Mouse (Mus musculus) heart, embryonic 11.5 days (tissue): ENCODE data around the gene Nfyb. TPM values are rescaled to one million over a fixed set of nuclear protein-coding genes. Genes with fewer than 3 reads are reported as not detected.
A peak's percentile ranks its signal among the peaks of the same experiment; 100 is the strongest.

Experiments
- ATAC-seq: fragments of 200-750 bp; cut with Nextera tagmentation; replicated peaks from 2 replicates; pipeline ENCODE4 v1.8.0; 2017; ENCODE audit warnings: moderate library complexity; ENCODE audit not compliant: insufficient number of reproducible peaks, low FRiP score, low TSS enrichment
- H3K27ac ChIP-seq: fragments of 300-500 bp; sonication (generic); 2 replicates; pipeline ENCODE4 v1.5.1; 2014; ENCODE audit warnings: mild to moderate bottlenecking, low read depth, low read length
- H3K27me3 ChIP-seq: fragments of 300-500 bp; sonication (generic); 2 replicates; pipeline ENCODE4 v1.6.1; 2014; ENCODE audit warnings: mild to moderate bottlenecking, low read length, mixed read lengths; ENCODE audit not compliant: control insufficient read depth, insufficient read depth
- H3K36me3 ChIP-seq: fragments of 300-500 bp; sonication (generic); 2 replicates; pipeline ENCODE4 v1.6.1; 2014; ENCODE audit warnings: mild to moderate bottlenecking, low read length, moderate library complexity, mixed read lengths; ENCODE audit not compliant: control insufficient read depth, insufficient read depth
- H3K4me1 ChIP-seq: fragments of 300-500 bp; sonication (generic); 2 replicates; pipeline ENCODE4 v1.6.1; 2014; ENCODE audit warnings: low read length; ENCODE audit not compliant: control insufficient read depth, insufficient read depth
- H3K4me2 ChIP-seq: fragments of 300-500 bp; sonication (generic); 2 replicates; pipeline ENCODE4 v1.6.1; 2014; ENCODE audit warnings: mild to moderate bottlenecking, moderate library complexity
- H3K4me3 ChIP-seq: fragments of 300-500 bp; sonication (generic); 2 replicates; pipeline ENCODE4 v1.5.1; 2014; ENCODE audit warnings: low read depth, low read length
- H3K9ac ChIP-seq: fragments of 300-500 bp; sonication (generic); 2 replicates; pipeline ENCODE4 v1.6.1; 2014; ENCODE audit warnings: mild to moderate bottlenecking, low read depth, low read length, moderate library complexity
- H3K9me3 ChIP-seq: fragments of 300-500 bp; sonication (generic); replicated peaks from 2 replicates; pipeline ENCODE4 v1.6.1; 2016; ENCODE audit warnings: low read length; ENCODE audit not compliant: control insufficient read depth
- WGBS: fragments of 180-500 bp; shearing (Covaris S2); extraction: QIAGEN DNeasy Blood & Tissue Kit; methylation state at CpG from one replicate; pipeline ENCODE4 v1.1.7; 2014; ENCODE audit not compliant: insufficient replicate concordance; 5-methylcytosine and 5-hydroxymethylcytosine counted together
- polyA plus RNA-seq: library from polyadenylated mRNA; unstranded; fragments of >200 nt; fragmentation: Nextera tagmentation; extraction: Ambion mirVana; gene quantifications from 2 replicates; pipeline ENCODE4 v1.2.1, GENCODE M21; 2014

Gene Nfyb
- polyA plus RNA-seq, 1 experiment from 2014 or later = 27.1 TPM

- H3K9ac ChIP-seq = no peak overlapping the region
- WGBS = 79% methylated on average over 5 of the region's 5 CpGs
- H3K4me3 ChIP-seq = no peak overlapping the region
- ATAC-seq = no peak
- no peaks in the 10 kb centered on the region for H3K36me3 ChIP-seq
- peaks cover 8% of the 10 kb centered on the region; the same call in 1 of the 2 replicates for H3K4me1 ChIP-seq
- no peak overlapping the region for H3K27ac ChIP-seq
- no peak overlapping the region for H3K4me2 ChIP-seq
- no peaks in the 10 kb centered on the region for H3K9me3 ChIP-seq
- H3K27me3 ChIP-seq = no peaks in the 10 kb centered on the region
These were observed 26.6 kb upstream of the Nfyb start for GRCm38 (mm10) chr10:82790504-82790903.

GRCm38 (mm10) chr10:82789181-82789580 is 25.2 kb upstream of the Nfyb start:
- ATAC-seq = no peak
- Histone ChIP-seq H3K4me1 (no peaks in the 10 kb centered on the region), H3K9ac (no peak overlapping the region), H3K9me3 (no peaks in the 10 kb centered on the region), H3K4me3 (no peak overlapping the region), H3K27ac (no peak overlapping the region), H3K36me3 (no peaks in the 10 kb centered on the region), H3K27me3 (no peaks in the 10 kb centered on the region), H3K4me2 (no peak overlapping the region)

GRCm38 (mm10) chr10:82782472-82782871 is 18.5 kb upstream of the Nfyb start:
- H3K4me2 ChIP-seq = no peak overlapping the region
- H3K9ac ChIP-seq = no peak overlapping the region
- ATAC-seq = no peak
- no peak overlapping the region for H3K4me3 ChIP-seq
- no peaks in the 10 kb centered on the region for H3K9me3 ChIP-seq
- H3K36me3 ChIP-seq = no peaks in the 10 kb centered on the region
- H3K4me1 ChIP-seq = peaks cover 4% of the 10 kb centered on the region
- 34% methylated on average over 2 of the region's 2 CpGs for WGBS
- no peak overlapping the region for H3K27ac ChIP-seq
- H3K27me3 ChIP-seq = no peaks in the 10 kb centered on the region

GRCm38 (mm10) chr10:82780816-82781215 is 16.9 kb upstream of the Nfyb start:
- Histone ChIP-seq H3K27ac (no peak overlapping the region), H3K9me3 (no peaks in the 10 kb centered on the region), H3K27me3 (no peaks in the 10 kb centered on the region), H3K9ac (no peak overlapping the region), H3K36me3 (no peaks in the 10 kb centered on the region), H3K4me3 (no peak overlapping the region), H3K4me1 (peaks cover 4% of the 10 kb centered on the region), H3K4me2 (no peak overlapping the region)
- ATAC-seq = no peak

- 0 out of 2 replicates have a peak, but pooled peaks have one; percentile 59 for ATAC-seq
- Histone ChIP-seq H3K27ac (no peak overlapping the region), H3K9me3 (no peaks in the 10 kb centered on the region), H3K4me3 (no peak overlapping the region), H3K4me1 (peaks cover 4% of the 10 kb centered on the region), H3K4me2 (no peak overlapping the region), H3K36me3 (no peaks in the 10 kb centered on the region), H3K9ac (no peak overlapping the region), H3K27me3 (no peaks in the 10 kb centered on the region)
- WGBS = 81% methylated on average over 3 of the region's 3 CpGs
These were observed 16.4 kb upstream of the Nfyb start for GRCm38 (mm10) chr10:82780322-82780721.

- H3K27ac ChIP-seq = no peak overlapping the region
- H3K36me3 ChIP-seq = no peaks in the 10 kb centered on the region
- H3K4me3 ChIP-seq = no peak overlapping the region
- H3K9me3 ChIP-seq = no peaks in the 10 kb centered on the region
- peaks cover 4% of the 10 kb centered on the region for H3K4me1 ChIP-seq
- ATAC-seq = no peak
- H3K27me3 ChIP-seq = no peaks in the 10 kb centered on the region
- no peak overlapping the region for H3K9ac ChIP-seq
- no peak overlapping the region for H3K4me2 ChIP-seq
- WGBS = 94% methylated on average over 14 of the region's 14 CpGs
These were observed 15.9 kb upstream of the Nfyb start for GRCm38 (mm10) chr10:82779831-82780230.

- H3K27me3 ChIP-seq = no peaks in the 10 kb centered on the region
- 82% methylated on average over 8 of the region's 8 CpGs for WGBS
- H3K9me3 ChIP-seq = no peaks in the 10 kb centered on the region
- H3K27ac ChIP-seq = no peak overlapping the region
- no peak overlapping the region for H3K4me2 ChIP-seq
- H3K9ac ChIP-seq = no peak overlapping the region
- no peak overlapping the region for H3K4me3 ChIP-seq
- peaks cover 4% of the 10 kb centered on the region for H3K4me1 ChIP-seq
- H3K36me3 ChIP-seq = no peaks in the 10 kb centered on the region
- no peak for ATAC-seq
These were observed 15.0 kb upstream of the Nfyb start for GRCm38 (mm10) chr10:82778791-82779549.

- H3K27me3 ChIP-seq = no peaks in the 10 kb centered on the region
- no peak overlapping the region for H3K27ac ChIP-seq
- peaks cover 4% of the 10 kb centered on the region for H3K4me1 ChIP-seq
- H3K9me3 ChIP-seq = no peaks in the 10 kb centered on the region
- 25% methylated on average over 13 of the region's 13 CpGs for WGBS
- H3K4me2 ChIP-seq = peak overlapping the region; percentile 39
- no peaks in the 10 kb centered on the region for H3K36me3 ChIP-seq
- H3K4me3 ChIP-seq = no peak overlapping the region
- no peak overlapping the region for H3K9ac ChIP-seq
- no peak for ATAC-seq
These were observed 13.9 kb upstream of the Nfyb start for GRCm38 (mm10) chr10:82777886-82778285.

- peaks cover 4% of the 10 kb centered on the region for H3K4me1 ChIP-seq
- no peaks in the 10 kb centered on the region for H3K9me3 ChIP-seq
- no peaks in the 10 kb centered on the region for H3K27me3 ChIP-seq
- no peak overlapping the region for H3K4me2 ChIP-seq
- H3K27ac ChIP-seq = no peak overlapping the region
- 60% methylated on average over 2 of the region's 2 CpGs for WGBS
- ATAC-seq = no peak
- no peaks in the 10 kb centered on the region for H3K36me3 ChIP-seq
- no peak overlapping the region for H3K9ac ChIP-seq
- H3K4me3 ChIP-seq = no peak overlapping the region
These were observed 13.1 kb upstream of the Nfyb start for GRCm38 (mm10) chr10:82777075-82777474.
